Mouse (Mus musculus): ENCODE measurements around the gene Usp2.

The Usp2 gene

DNA sequence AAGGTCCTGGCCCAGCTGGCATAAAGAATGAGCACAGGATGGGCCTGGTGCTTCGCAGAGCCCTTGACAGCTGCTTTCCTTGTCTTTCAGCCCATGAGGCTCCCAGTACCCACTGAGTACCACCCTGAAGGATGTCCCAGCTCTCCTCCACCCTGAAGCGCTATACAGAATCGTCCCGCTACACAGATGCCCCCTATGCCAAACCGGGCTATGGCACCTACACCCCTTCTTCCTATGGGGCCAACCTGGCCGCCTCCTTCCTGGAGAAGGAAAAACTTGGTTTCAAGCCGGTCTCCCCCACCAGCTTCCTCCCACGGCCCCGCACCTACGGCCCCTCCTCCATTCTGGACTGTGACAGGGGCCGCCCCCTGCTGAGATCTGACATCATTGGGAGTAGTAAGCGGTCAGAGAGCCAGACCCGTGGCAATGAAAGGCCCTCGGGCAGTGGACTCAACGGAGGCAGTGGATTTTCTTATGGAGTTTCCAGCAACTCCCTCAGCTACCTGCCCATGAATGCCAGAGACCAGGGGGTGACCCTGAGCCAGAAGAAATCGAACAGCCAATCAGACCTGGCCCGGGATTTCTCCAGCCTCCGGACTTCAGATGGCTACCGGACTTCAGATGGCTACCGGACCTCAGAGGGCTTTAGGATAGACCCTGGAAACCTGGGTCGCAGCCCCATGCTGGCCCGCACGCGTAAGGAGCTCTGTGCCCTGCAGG lies 8.6 kb downstream of the Usp2 start:
- no peak for DNase-seq (ENCODE audit: low read depth, low spot score)

DNA sequence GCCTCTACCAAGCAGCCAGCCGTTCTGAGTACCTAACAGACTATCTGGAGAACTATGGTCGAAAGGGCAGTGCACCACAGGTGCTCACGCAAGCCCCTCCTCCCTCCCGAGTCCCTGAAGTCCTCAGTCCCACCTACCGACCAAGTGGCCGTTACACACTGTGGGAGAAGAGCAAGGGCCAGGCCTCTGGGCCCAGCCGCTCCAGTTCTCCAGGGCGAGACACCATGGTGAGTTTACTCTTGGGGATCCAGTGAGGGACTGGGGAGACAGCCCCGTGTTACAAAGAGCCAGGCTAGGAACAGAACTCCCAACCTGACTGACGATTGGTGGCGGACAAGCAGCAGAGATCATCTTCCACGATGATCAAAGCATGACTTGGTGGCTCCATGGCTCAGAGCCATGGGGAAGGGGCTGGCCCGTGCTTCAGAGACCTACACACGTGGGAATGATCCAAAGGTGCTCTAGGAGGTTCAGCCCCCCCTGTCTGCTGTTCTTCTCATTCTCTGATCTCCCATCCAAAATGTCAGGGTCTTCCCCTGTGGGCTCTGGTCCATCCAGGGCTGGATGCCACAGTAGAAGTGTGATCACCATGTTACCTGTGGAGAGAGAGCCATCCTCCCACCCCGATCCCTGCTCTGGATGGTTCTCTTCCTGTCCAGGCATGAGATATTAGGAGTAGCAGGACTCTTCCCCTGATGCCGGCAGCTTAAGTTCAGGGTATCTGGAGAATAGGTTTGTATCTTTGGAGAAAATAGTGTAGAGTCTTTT lies 9.4 kb downstream of the Usp2 start:
- DNase-seq (ENCODE audit: low read depth, low spot score): no peak

DNA sequence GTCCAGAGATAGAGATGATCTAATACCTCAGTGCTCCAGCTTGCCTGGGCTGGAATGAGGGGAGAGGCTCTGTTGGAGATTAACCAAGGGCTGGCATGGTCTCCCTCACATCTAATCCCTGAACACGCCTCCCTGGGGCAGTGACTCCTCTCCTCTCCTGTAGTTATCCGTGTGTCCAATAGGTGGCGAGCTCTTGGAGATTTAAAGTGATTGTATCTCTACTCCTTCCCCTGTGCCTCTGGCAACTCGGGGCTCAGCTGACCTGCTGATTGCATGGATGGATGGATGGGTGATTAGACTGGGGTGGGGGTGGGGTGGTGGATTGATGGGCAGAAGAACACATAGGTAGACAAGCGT lies 9.9 kb downstream of the Usp2 start:
- DNase-seq (ENCODE audit: low read depth, low spot score): peak; percentile 80

GRCm38 (mm10) chr9:44077266-44077910 lies 10.6 kb downstream of the Usp2 start:
- DNase-seq (ENCODE audit: low read depth, low spot score): no peak

- no peak for DNase-seq (ENCODE audit: low read depth, low spot score)
These were observed 11.4 kb downstream of the Usp2 start for GRCm38 (mm10) chr9:44078136-44078797.

DNA sequence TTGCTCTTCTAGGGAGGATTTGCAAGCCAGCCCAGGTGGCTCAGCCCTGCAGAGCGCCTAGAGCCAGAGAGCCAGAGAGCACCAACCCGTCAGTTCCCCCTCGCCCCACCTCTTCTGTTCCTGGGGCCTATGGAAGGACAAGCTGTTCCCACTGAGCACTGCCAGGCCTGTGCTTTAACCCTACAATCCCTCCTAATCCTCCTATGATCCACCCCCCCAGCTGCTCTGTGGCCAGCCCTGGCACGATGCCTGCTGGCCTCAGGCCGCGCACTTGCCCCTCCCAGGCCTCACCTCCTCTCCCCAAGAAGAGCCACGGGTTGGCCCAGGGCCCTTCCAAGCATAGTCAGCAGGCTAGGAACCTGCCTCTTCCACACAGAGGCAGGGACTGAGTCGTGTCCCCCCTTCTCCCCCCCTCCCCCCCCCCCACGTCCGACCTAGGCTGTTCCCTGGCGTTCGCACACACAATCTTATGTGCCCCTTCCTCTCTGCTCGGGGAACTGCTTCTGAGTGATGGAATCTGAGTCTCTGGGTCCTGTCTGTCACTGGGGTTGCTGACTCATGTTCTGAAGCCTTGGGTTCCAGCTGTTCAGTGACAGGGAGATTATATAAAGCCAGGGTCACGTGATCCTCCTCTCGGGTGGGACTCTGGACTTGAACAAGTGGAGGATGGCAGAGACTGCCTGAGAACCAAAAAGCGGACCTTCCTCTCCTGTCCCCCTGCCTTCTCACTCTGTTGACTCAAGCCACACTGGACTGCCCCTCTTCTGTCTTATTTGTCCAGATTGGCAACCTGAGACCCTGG lies 12.3 kb downstream of the Usp2 start:
- no peak for DNase-seq (ENCODE audit: low read depth, low spot score)

- DNase-seq (ENCODE audit: low read depth, low spot score): no peak
These were observed 13.4 kb downstream of the Usp2 start for GRCm38 (mm10) chr9:44079997-44080780.

GRCm38 (mm10) chr9:44080953-44081352 lies 14.1 kb downstream of the Usp2 start:
- DNase-seq (ENCODE audit: low read depth, low spot score): no peak

DNA sequence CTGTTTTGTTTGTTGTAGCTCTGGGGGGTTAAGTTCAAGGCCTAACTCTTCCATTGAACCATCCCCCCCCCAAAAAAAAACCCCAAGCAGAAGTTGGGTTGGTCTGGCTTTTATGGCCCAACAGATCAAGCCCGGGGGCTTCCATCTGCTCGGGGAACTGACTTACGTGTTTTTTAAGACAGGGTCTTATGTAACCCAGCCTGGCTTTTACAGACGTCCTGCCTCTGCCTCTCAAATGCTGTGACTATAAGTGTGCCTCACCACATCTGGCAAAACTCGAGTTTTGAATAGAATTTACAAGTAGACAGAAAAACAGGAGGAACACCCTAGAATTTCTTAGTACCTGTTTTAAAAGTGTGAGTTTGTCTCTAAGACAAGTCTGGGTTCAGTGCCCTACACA lies 14.8 kb downstream of the Usp2 start:
- DNase-seq (ENCODE audit: low read depth, low spot score): no peak

- DNase-seq (ENCODE audit: low read depth, low spot score): no peak
These were observed 15.4 kb downstream of the Usp2 start for GRCm38 (mm10) chr9:44082266-44082665.

GRCm38 (mm10) chr9:44083392-44084121 lies 16.7 kb downstream of the Usp2 start:
- DNase-seq (ENCODE audit: low read depth, low spot score): no peak

GRCm38 (mm10) chr9:44084236-44084635 lies 17.4 kb downstream of the Usp2 start:
- peak; percentile 36 for DNase-seq (ENCODE audit: low read depth, low spot score)

DNA sequence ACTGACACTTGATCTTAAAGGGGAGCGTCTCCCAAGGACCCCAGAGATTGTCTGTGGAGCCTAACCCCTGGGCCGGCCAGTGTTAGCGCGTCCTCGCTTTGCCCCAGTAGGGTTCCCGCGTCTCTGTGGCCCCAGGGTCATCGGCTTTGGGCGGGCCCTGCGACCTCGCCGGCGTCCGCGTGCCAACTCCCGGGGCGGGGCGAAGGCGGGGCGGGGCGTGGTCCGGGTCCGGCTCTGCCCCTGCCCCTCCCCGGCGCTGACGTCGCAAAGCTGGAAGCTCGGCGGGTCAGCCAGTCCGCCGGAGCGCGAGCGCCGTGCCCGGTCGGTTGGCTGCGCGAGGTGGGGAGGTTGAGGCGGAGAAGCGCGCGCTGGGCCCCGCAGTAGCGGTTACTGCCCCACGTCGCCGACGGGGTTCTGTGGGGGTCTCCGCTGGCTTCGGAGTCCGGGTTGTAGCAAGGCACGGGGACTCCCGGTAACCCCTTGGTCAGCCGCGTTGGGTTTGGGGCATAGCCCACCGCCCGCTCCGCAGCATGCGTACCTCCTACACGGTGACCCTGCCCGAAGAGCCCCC lies 17.9 kb downstream of the Usp2 start:
- DNase-seq (ENCODE audit: low read depth, low spot score): peak; percentile 59

GRCm38 (mm10) chr9:44085276-44085675 lies 18.5 kb downstream of the Usp2 start:
- no peak for DNase-seq (ENCODE audit: low read depth, low spot score)

DNA sequence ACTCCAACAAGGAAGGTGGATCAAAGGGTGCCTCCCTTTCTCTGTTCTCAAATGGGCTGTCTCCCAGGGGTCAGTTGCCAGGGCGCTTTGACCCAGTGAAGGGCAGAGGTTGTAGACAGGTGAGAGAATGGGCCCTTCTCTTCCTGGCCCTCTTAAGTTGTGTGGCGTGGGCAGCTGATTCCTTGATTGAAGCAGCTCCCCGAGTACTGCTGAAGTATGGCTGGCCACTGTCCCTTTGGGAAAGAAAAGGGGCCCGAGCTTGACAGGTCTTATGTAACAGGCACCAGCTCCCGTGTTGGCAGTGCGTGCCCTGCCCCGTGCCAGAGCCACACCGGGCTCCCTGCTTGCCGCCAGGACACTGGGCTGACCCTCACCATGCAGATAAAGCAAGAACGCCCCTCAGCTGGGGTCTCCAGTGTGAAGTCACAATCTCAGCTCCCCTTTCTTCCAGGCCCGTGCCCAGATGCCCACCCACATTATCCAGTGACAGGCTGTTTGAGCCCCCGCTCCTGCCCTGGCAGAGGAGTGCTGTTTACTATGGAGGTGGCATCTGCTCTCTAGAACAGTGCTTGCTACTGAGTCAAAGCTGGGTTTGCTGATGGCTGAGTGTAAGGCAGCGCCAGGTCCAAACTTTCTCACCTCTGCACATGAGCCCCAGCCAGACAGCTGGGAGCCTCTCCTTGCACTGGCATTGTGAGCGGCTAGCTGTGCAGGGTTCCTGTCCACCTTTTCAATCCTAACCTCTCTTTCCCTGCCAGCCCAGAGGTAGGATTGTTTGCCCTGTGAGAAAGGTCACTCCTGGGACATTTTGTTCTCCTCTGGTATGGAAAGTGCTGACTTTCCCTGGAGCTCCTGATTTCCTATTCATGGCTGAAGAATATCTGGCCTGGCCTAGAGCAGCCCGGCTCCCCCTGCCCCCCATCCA lies 19.2 kb downstream of the Usp2 start:
- no peak for DNase-seq (ENCODE audit: low read depth, low spot score)

- DNase-seq (ENCODE audit: low read depth, low spot score): no peak
These were observed 20.1 kb downstream of the Usp2 start for GRCm38 (mm10) chr9:44086960-44087359.

- no peak for DNase-seq (ENCODE audit: low read depth, low spot score)
These were observed 21.1 kb downstream of the Usp2 start for GRCm38 (mm10) chr9:44087761-44088455.
